Mouse (Mus musculus): ENCODE data around the gene Kctd6. TPM values are rescaled to one million over a fixed set of nuclear protein-coding genes. Genes with fewer than 3 reads are reported as not detected.

Kctd6 gene
- total and polyA plus RNA-seq, 2 experiments from 2014 or later = 21.1 to 42.2 TPM

DNA sequence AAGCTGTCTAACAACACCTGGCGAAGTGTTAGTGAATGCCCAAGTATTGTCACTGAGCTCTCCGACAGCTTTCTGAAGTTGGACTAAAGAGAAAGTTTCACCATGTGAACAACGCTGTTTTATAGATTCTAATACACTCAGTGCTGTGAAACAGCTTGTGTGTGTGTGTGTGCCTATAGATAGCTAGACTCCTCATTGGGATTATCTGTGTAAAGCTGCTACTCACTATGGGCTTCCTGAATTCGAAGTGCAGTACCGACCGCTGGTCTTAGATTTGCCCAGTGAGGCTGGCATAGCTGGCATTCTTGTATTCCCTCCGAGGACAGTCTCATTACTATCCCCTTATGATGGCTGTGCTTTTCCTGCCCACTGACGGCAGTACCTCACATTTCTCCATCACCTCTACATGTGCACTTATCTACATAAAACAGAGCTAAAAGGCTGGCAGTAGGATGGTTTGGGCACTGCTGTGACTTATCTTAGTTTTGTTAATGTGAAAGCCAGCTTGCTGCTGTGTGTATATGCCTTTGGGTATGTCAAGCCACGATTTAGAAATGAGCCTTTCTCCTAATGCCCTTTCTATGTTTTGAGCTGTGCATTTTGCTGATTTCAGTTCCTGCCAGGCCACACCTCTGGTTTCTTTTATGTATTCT is 15.6 kb downstream of the Kctd6 start:
- DNase-seq (ENCODE audit: low spot score) (no peak), ATAC-seq (no peak)
- H3K36me3 ChIP-seq (ENCODE audit: insufficient read depth, low read length) = no peaks in the 10 kb centered on the region
- H3K27me3 ChIP-seq (ENCODE audit: insufficient read depth, low read length) = no peaks in the 10 kb centered on the region
- no peak overlapping the region for H3K4me3 ChIP-seq (ENCODE audit: low read length)
- no peak overlapping the region for H3K9ac ChIP-seq (replicated peaks; ENCODE audit: low read length)
- H3K4me2 ChIP-seq (ENCODE audit: low read depth, low read length) = no peak overlapping the region
- H3K27ac ChIP-seq = no peak overlapping the region
- no peaks in the 10 kb centered on the region for H3K4me1 ChIP-seq (ENCODE audit: insufficient read depth, low read length)
- TF ChIP-seq CTCF (IDR thresholded peaks at IDR 0.05; ENCODE audit: low read depth) = no peak
- no peaks in the 10 kb centered on the region for H3K9me3 ChIP-seq (ENCODE audit: low read length)
- 83% methylated on average over 9 of the region's 9 CpGs for WGBS

DNA sequence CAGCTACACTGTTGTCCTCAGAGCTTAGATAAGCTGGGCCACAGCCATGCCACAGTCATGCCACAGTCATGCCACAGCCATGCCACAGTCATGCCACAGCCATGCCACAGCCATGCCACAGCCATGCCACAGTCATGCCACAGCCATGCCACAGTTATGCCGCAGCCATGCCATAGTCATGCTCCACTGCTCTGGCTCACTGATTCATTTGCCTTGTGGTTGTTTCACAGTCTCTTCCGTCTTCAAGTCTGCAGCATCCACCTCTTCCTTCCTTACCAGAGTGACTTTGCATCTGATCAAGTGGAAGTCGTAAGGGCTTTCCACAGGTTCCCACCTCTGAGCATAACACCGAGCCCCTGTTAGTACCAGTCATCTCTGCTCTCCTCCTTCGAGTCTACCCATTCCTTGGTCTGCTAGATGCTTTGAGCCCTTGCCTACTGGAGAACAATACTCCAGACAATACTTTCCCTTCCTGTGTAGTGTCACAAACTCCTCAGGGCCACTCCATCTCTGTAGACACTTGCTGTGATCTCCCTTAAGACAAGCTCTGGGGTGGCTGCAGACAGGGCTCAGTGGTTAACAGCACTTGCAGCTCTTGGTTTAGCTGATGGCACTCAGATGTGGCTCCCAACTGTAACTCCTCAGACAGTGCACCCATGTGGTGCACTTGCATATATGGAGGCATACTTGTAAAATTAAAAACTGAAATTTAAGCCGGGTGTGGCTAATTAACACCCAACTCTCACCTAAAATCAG is 18.4 kb downstream of the Kctd6 start:
- Histone ChIP-seq H3K9me3 (ENCODE audit: low read length) (no peaks in the 10 kb centered on the region), H3K36me3 (ENCODE audit: insufficient read depth, low read length) (no peaks in the 10 kb centered on the region), H3K4me1 (ENCODE audit: insufficient read depth, low read length) (no peaks in the 10 kb centered on the region), H3K9ac (replicated peaks; ENCODE audit: low read length) (no peak overlapping the region), H3K4me2 (ENCODE audit: low read depth, low read length) (no peak overlapping the region), H3K27me3 (ENCODE audit: insufficient read depth, low read length) (no peaks in the 10 kb centered on the region), H3K27ac (no peak overlapping the region), H3K4me3 (ENCODE audit: low read length) (no peak overlapping the region)
- no peak for TF ChIP-seq CTCF (IDR thresholded peaks at IDR 0.05; ENCODE audit: low read depth)
- 93% methylated on average over 6 of the region's 6 CpGs for WGBS
- no peak for DNase-seq (ENCODE audit: low spot score)
- ATAC-seq = no peak

DNA sequence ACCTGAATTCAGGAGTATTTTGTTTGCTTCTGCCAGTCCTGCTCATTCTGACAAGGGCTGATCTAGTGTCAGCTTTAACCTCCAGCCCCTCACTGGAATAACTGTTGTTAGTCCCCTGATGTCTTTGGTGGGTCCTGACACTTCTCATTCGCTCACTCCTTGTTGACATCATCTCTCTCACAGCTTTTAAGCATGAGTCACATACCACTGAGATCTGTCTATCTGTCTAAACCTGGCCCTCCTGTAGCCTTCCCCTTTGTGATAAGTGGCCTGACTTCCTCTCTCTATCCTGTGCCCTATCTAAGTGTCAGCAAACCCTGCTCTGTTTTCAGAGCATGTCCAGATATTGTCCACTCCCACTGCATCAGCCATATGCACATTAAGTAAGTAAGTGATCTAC is 19.3 kb downstream of the Kctd6 start:
- no peak overlapping the region for H3K4me2 ChIP-seq (ENCODE audit: low read depth, low read length)
- no peak for ATAC-seq
- WGBS = 79% methylated on average over 1 of the region's 1 CpGs
- H3K27me3 ChIP-seq (ENCODE audit: insufficient read depth, low read length) = no peaks in the 10 kb centered on the region
- H3K9me3 ChIP-seq (ENCODE audit: low read length) = no peaks in the 10 kb centered on the region
- TF ChIP-seq CTCF (IDR thresholded peaks at IDR 0.05; ENCODE audit: low read depth) = no peak
- no peaks in the 10 kb centered on the region for H3K4me1 ChIP-seq (ENCODE audit: insufficient read depth, low read length)
- no peak overlapping the region for H3K4me3 ChIP-seq (ENCODE audit: low read length)
- DNase-seq (ENCODE audit: low spot score) = no peak
- H3K36me3 ChIP-seq (ENCODE audit: insufficient read depth, low read length) = no peaks in the 10 kb centered on the region
- no peak overlapping the region for H3K27ac ChIP-seq
- H3K9ac ChIP-seq (replicated peaks; ENCODE audit: low read length) = no peak overlapping the region

DNA sequence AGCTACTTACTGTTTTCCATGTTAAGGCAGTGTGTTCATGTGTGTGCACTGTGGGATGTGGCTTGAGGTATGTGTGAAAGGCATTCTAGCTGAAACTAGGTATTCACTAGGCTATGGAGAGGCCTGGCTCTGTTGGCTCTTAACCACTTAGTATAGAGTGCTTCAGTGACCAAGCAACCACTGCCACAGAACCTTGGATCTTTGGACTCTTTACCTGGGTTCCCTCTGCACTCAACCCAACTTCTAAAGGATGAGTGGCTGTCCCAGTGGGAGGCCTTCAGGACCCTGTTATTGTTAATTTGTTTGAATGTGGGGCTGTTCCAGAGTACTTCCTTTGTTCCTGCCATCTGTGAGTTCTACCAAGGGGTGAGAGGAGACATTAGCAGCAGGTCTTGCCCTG is 27.9 kb downstream of the Kctd6 start:
- TF ChIP-seq CTCF (IDR thresholded peaks at IDR 0.05; ENCODE audit: low read depth) = no peak
- no peak for ATAC-seq
- Histone ChIP-seq H3K4me3 (ENCODE audit: low read length) (no peak overlapping the region), H3K9ac (replicated peaks; ENCODE audit: low read length) (no peak overlapping the region), H3K27me3 (ENCODE audit: insufficient read depth, low read length) (no peaks in the 10 kb centered on the region), H3K4me1 (ENCODE audit: insufficient read depth, low read length) (no peaks in the 10 kb centered on the region), H3K36me3 (ENCODE audit: insufficient read depth, low read length) (no peaks in the 10 kb centered on the region), H3K9me3 (ENCODE audit: low read length) (no peaks in the 10 kb centered on the region), H3K4me2 (ENCODE audit: low read depth, low read length) (no peak overlapping the region), H3K27ac (no peak overlapping the region)
- DNase-seq (ENCODE audit: low spot score) = no peak

DNA sequence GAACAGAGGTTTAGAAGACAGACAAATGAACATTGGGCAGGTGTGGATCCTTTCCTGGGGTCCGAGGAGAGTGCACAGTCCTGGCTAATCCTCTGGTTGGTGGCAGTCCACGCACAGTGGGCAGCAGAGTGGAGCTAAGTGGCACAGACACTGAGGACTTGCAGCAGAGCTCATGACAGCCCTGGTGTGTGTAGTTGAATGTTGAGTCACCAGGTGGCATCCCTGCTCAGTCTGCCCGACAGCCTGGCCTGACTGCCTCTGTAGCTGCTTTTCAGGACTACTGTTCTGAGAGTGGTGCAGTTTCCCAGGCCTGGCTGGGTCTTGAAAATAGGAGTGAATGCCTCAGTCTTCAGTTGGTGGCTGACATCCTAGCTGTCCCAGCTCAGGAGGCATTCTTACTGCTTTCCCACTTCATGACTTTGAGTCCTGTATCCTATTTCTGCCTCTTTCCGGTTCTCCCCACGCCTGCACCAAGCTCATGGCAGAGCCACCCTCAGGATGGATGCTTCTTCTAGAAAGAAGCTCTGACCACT is 28.5 kb downstream of the Kctd6 start:
- no peaks in the 10 kb centered on the region for H3K4me1 ChIP-seq (ENCODE audit: insufficient read depth, low read length)
- H3K27ac ChIP-seq = no peak overlapping the region
- no peaks in the 10 kb centered on the region for H3K27me3 ChIP-seq (ENCODE audit: insufficient read depth, low read length)
- TF ChIP-seq CTCF (IDR thresholded peaks at IDR 0.05; ENCODE audit: low read depth) = peak; percentile 77
- 60% methylated on average over 5 of the region's 5 CpGs for WGBS
- H3K9ac ChIP-seq (replicated peaks; ENCODE audit: low read length) = peak overlapping the region; percentile 18; the same call in 1 of the 2 replicates
- DNase-seq (ENCODE audit: low spot score) (peak; percentile 73), ATAC-seq (peak; percentile 89)
- no peak overlapping the region for H3K4me2 ChIP-seq (ENCODE audit: low read depth, low read length)
- no peak overlapping the region for H3K4me3 ChIP-seq (ENCODE audit: low read length)
- H3K36me3 ChIP-seq (ENCODE audit: insufficient read depth, low read length) = no peaks in the 10 kb centered on the region
- no peaks in the 10 kb centered on the region for H3K9me3 ChIP-seq (ENCODE audit: low read length)

DNA sequence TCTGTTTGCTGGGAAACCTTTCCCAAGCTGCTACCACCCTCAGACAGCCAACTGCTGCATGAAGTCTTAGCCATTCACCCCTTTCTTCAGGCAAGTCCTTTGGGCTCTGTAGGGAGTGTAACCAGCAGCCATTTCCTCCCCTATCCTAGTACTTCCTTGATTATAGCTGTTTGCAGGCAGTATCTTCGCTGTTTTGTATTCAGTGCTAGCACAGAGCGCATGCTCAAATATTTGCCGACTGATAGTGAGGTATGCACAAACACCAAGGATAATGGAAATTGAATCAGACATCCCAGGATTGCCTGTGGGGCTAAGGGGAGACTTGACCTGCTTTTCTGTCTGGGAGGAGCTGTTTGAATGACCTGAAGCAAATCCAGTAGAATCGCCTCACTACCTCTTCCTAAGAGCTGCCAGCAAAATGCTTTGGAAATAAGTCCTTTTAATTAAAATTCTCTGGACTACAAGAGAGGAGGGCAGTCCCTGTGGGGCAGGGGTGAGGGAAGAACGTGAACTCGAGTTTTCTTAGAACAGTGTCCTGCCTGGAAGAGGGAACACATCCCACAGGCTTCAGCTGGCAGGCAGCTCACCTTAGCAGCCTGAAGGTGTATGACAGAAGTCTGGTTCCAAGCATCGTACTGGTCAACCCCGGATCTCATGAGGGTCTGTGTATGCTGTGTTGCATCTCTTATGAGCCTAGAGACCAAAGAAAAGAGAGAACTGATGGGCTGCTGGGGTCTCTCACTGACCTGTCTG is 29.4 kb downstream of the Kctd6 start:
- H3K27ac ChIP-seq = no peak overlapping the region; the same call in 1 of the 2 replicates
- TF ChIP-seq CTCF (IDR thresholded peaks at IDR 0.05; ENCODE audit: low read depth) = no peak
- no peaks in the 10 kb centered on the region for H3K4me1 ChIP-seq (ENCODE audit: insufficient read depth, low read length)
- no peaks in the 10 kb centered on the region for H3K36me3 ChIP-seq (ENCODE audit: insufficient read depth, low read length)
- no peaks in the 10 kb centered on the region for H3K27me3 ChIP-seq (ENCODE audit: insufficient read depth, low read length)
- H3K9me3 ChIP-seq (ENCODE audit: low read length) = no peaks in the 10 kb centered on the region
- H3K4me2 ChIP-seq (ENCODE audit: low read depth, low read length) = no peak overlapping the region
- ATAC-seq (peak; percentile 41; the same call in 1 of the 2 replicates), DNase-seq (ENCODE audit: low spot score) (no peak)
- H3K9ac ChIP-seq (replicated peaks; ENCODE audit: low read length) = peak overlapping the region; percentile 18; the same call in 1 of the 2 replicates
- WGBS = 66% methylated on average over 8 of the region's 8 CpGs
- H3K4me3 ChIP-seq (ENCODE audit: low read length) = no peak overlapping the region

Measured in hindbrain, postnatal 0 days (tissue).